Mouse (Mus musculus) liver, adult 2 months (tissue): ENCODE data around the gene Filip1l.

Experiments
- CTCF ChIP-seq: fragments of 200-500 bp; IDR thresholded peaks from 2 replicates; pipeline ENCODE4 v1.5.1; 2011; ENCODE audit warnings: low read depth, low read length, control low read depth
- POLR2A ChIP-seq: fragments of 200-500 bp; IDR thresholded peaks from 2 replicates; pipeline ENCODE4 v1.6.1; 2011; ENCODE audit warnings: low read length, control low read depth; ENCODE audit not compliant: insufficient read depth; ENCODE audit errors: extremely low read depth

- TF ChIP-seq POLR2A: no peak
- no peak for TF ChIP-seq CTCF
Measured at GRCm38 (mm10) chr16:57336770-57337423, 16.0 kb upstream of the Filip1l start.
